Comparison of ENCODE assay signal across 23 mouse cellular contexts in the genomic region with DNA sequence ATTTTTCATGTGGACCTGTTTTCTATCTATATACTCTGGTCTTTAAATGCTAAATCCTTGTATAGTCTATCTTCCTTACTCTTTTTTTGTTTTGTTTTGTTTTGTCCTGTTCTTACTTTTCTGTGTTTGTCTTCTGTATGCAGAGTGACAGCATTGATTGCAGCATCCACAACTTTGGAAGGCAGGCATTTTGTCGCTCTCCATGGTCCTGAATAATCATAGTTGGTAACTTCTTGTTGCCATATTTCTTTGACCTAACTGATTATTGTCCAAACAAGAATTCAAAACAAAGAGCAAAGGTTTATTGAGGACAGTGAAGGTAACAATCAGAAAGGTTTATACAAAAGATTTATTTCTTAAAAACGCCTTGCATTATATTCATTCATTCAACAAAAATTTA. TPM values are rescaled to one million over a fixed set of nuclear protein-coding genes. Genes with fewer than 3 reads are reported as not detected.
DNase-seq lines count a peak whose midpoint lies in the region; ATAC-seq and TF ChIP-seq lines count a peak whose summit lies in the region.
"Had no signal": no experiment of that assay in that cellular context is flagged by ENCODE, and none has a peak within 500 bp of the region (broad histone marks: within the 10 kb centered on the region; RNA-seq: fewer than 3 reads in every experiment).

No protein-coding gene starts in this region.

- peaks cover 9% of the 10 kb centered on the region; the same call in 1 of the 2 replicates for H3K27me3 ChIP-seq in kidney, postnatal 0 days (ENCODE audit: insufficient read depth, low read length)
- no peaks in the 10 kb centered on the region for H3K27me3 ChIP-seq in midbrain, postnatal 0 days (ENCODE audit: insufficient read depth, low read length)
- H3K27me3 ChIP-seq: forebrain, embryonic 13.5 days had no signal

- H3K9ac ChIP-seq in kidney, postnatal 0 days (ENCODE audit: low read depth, low read length) = no peak overlapping the region
- no peak overlapping the region for H3K9ac ChIP-seq in ES-E14 (ENCODE audit: insufficient read depth, low read depth, low read length, poor library complexity, severe bottlenecking)
- no peak overlapping the region for H3K9ac ChIP-seq in midbrain, postnatal 0 days (replicated peaks; ENCODE audit: low read length, poor library complexity, severe bottlenecking)
- H3K9ac ChIP-seq: forebrain, embryonic 13.5 days; heart, embryonic 15.5 days; kidney, embryonic 15.5 days; liver, embryonic 15.5 days; midbrain, embryonic 12.5 days had no signal

- in situ Hi-C loops in ES-E14 (cut with MboI; ENCODE audit: low sequenced_read_pairs in 2 of 2, unreplicated experiment in 2 of 2) = no loop called here

- H3K4me1 ChIP-seq in kidney, postnatal 0 days (replicated peaks; ENCODE audit: insufficient read depth, low read length) = no peaks in the 10 kb centered on the region
- no peaks in the 10 kb centered on the region for H3K4me1 ChIP-seq in ES-E14 (ENCODE audit: control insufficient read depth in 2 of 2, insufficient read depth in 2 of 2, low read length in 2 of 2, poor library complexity in 1 of 2)
- no peaks in the 10 kb centered on the region for H3K4me1 ChIP-seq in midbrain, postnatal 0 days (ENCODE audit: insufficient read depth, low read length)
- H3K4me1 ChIP-seq: liver, embryonic 15.5 days; midbrain, embryonic 12.5 days had no signal

- H3K27ac ChIP-seq in kidney, postnatal 0 days = no peak overlapping the region
- H3K27ac ChIP-seq in ES-E14 (ENCODE audit: insufficient read depth, low read depth, low read length, poor library complexity, severe bottlenecking) = no peak overlapping the region
- no peak overlapping the region for H3K27ac ChIP-seq in midbrain, postnatal 0 days (ENCODE audit: low read depth, low read length)
- H3K27ac ChIP-seq: forebrain, embryonic 13.5 days; heart, embryonic 15.5 days; kidney, embryonic 15.5 days; layer of hippocampus, adult 2 months; liver, embryonic 15.5 days; midbrain, embryonic 12.5 days had no signal

- no peak for TF ChIP-seq CTCF in kidney, postnatal 0 days (IDR thresholded peaks at IDR 0.05; ENCODE audit: low read depth)
- TF ChIP-seq CTCF in midbrain, postnatal 0 days (IDR thresholded peaks at IDR 0.05) = no peak

- ATAC-seq in kidney, postnatal 0 days (replicated peaks; ENCODE audit: low FRiP score, low read depth) = no peak
- ATAC-seq in midbrain, postnatal 0 days (ENCODE audit: low FRiP score) = no peak
- ATAC-seq: forebrain, embryonic 13.5 days; intestine, embryonic 16.5 days had no signal

- no peaks in the 10 kb centered on the region for H3K36me3 ChIP-seq in kidney, postnatal 0 days (ENCODE audit: insufficient read depth, low read length)
- no peaks in the 10 kb centered on the region for H3K36me3 ChIP-seq in ES-E14 (ENCODE audit: control insufficient read depth, insufficient read depth, low read length, poor library complexity, severe bottlenecking)
- no peaks in the 10 kb centered on the region for H3K36me3 ChIP-seq in midbrain, postnatal 0 days (ENCODE audit: insufficient read depth, low read length)
- H3K36me3 ChIP-seq: G1E; heart, embryonic 15.5 days; kidney, embryonic 15.5 days; liver, embryonic 15.5 days; midbrain, embryonic 12.5 days had no signal

- WGBS in kidney, postnatal 0 days = 51% methylated on average over 2 of the region's 2 CpGs
- 62% methylated on average over 2 of the region's 2 CpGs for WGBS in midbrain, postnatal 0 days

- no peak overlapping the region for H3K4me3 ChIP-seq in kidney, postnatal 0 days (replicated peaks; ENCODE audit: low read depth, low read length)
- no peak overlapping the region for H3K4me3 ChIP-seq in ES-E14 (ENCODE audit: insufficient read depth in 1 of 2, low read depth in 1 of 2, low read length in 2 of 2, poor library complexity in 1 of 2, severe bottlenecking in 1 of 2)
- H3K4me3 ChIP-seq in midbrain, postnatal 0 days (ENCODE audit: low read depth, low read length) = no peak overlapping the region
- H3K4me3 ChIP-seq: forebrain, embryonic 13.5 days; heart, embryonic 15.5 days; kidney, embryonic 15.5 days; layer of hippocampus, adult 2 months; liver, embryonic 15.5 days; midbrain, embryonic 12.5 days had no signal

- peak; percentile 46 for DNase-seq in kidney, postnatal 0 days (ENCODE audit: low spot score)
- DNase-seq in kidney, postnatal 25 days = no peak
- peak; percentile 16 for DNase-seq in ES-E14 (ENCODE audit: low read depth, low spot score)
- DNase-seq in embryo, embryonic 11 days = peak; percentile 64
- peak; percentile 71 for DNase-seq in retina, embryonic 14.5 days (ENCODE audit: low spot score)
- DNase-seq in right cerebral cortex, adult 2 months (ENCODE audit: low spot score in 2 of 2) = no peak
- no peak for DNase-seq in midbrain, postnatal 0 days (ENCODE audit: low spot score)
- DNase-seq: adrenal gland, postnatal 25 days; cerebellum, adult 18-20 months; cerebellum, postnatal 36 days; lung, postnatal 36 days; thymus, postnatal 36 days had no signal

- no peak overlapping the region for H3K4me2 ChIP-seq in kidney, postnatal 0 days (ENCODE audit: low read length)
- no peak overlapping the region for H3K4me2 ChIP-seq in midbrain, postnatal 0 days (ENCODE audit: low read depth, low read length, poor library complexity, severe bottlenecking)
- H3K4me2 ChIP-seq: forebrain, embryonic 13.5 days; heart, embryonic 15.5 days; kidney, embryonic 15.5 days; liver, embryonic 15.5 days; midbrain, embryonic 12.5 days had no signal

- H3K9me3 ChIP-seq in kidney, postnatal 0 days (replicated peaks; ENCODE audit: low read length) = no peaks in the 10 kb centered on the region
- H3K9me3 ChIP-seq in ES-E14 (ENCODE audit: control insufficient read depth, insufficient read depth, low read depth, low read length) = no peaks in the 10 kb centered on the region
- H3K9me3 ChIP-seq in midbrain, postnatal 0 days (ENCODE audit: low read length) = no peaks in the 10 kb centered on the region
- H3K9me3 ChIP-seq: forebrain, embryonic 13.5 days; heart, embryonic 15.5 days; kidney, embryonic 15.5 days; liver, embryonic 15.5 days; midbrain, embryonic 12.5 days had no signal

TF ChIP-seq in ES-E14, 5 proteins besides CTCF, POLR2A, EP300 and RAD21:
- TF ChIP-seq ZC3H11A (IDR thresholded peaks at IDR 0.05; ENCODE audit: borderline replicate concordance, low read depth, low read length) (no peak), CHD2 (IDR thresholded peaks at IDR 0.05; ENCODE audit: low read depth, low read length) (no peak), MAFK (IDR thresholded peaks at IDR 0.05; ENCODE audit: insufficient read depth, low read depth, low read length) (no peak), ZNF384 (IDR thresholded peaks at IDR 0.05; ENCODE audit: low read depth, low read length) (no peak), HCFC1 (IDR thresholded peaks at IDR 0.05; ENCODE audit: borderline replicate concordance, insufficient read depth, low read length) (no peak)

RNA-seq across cellular contexts. Expression of gene Galnt13, which starts 5.1 kb away (rescaled TPM):
- 0.14 TPM in 1 of 2 replicates, not detected in the other for polyA plus RNA-seq in kidney, postnatal 0 days (2015; fragmentation: Nextera tagmentation; extraction: Ambion mirVana)
- 0.27 and 0.37 TPM in 2 replicates for total RNA-seq in ES-E14 (2012; rRNA removed)
- total RNA-seq in midbrain, postnatal 0 days (2014; rRNA removed) = 17.6 and 21.0 TPM in 2 replicates
- polyA plus RNA-seq in midbrain, postnatal 0 days (2015; fragmentation: Nextera tagmentation; extraction: Ambion mirVana) = 8.0 and 12.3 TPM in 2 replicates
- total RNA-seq: granulocyte monocyte progenitor cell, adult 5-6 weeks; hematopoietic stem cell, adult 5-6 weeks; neutrophil, adult 5-6 weeks had no signal
- polyA plus RNA-seq: G1E; heart, embryonic 15.5 days; liver, embryonic 15.5 days had no signal

Comparison
In these comparisons a context has a peak if more than half of its experiments do, and no peak if none do; other contexts are left out.
1. DNase-seq: peak in kidney, postnatal 0 days (single experiment), ES-E14 (single experiment), embryo, embryonic 11 days (single experiment) and retina, embryonic 14.5 days (single experiment); none in kidney, postnatal 25 days (0 of 2), right cerebral cortex, adult 2 months (0 of 2) and midbrain, postnatal 0 days (single experiment).
2. RNA of gene Galnt13, which starts 5.1 kb away (total RNA-seq): 17.6 to 21.0 TPM in midbrain, postnatal 0 days; 0.27 to 0.37 TPM in ES-E14; every median in the first group is over 10 times any median in the second.